Mouse (Mus musculus) T-helper 17 cell (primary cell): ENCODE measurements around the gene C2cd4c.

ENCODE experiments used
- in situ Hi-C, 2 experiments: fragments of 300-600 bp; cut with MboI, MseI; formaldehyde crosslinking; loops; 1 replicate in 1 of 2; 2 replicates in 1 of 2; pipeline ENCODE4 v1.15.1; 2025; ENCODE audit warnings: high pct_unique_total_duplicates in 2 of 2

C2cd4c gene

DNA sequence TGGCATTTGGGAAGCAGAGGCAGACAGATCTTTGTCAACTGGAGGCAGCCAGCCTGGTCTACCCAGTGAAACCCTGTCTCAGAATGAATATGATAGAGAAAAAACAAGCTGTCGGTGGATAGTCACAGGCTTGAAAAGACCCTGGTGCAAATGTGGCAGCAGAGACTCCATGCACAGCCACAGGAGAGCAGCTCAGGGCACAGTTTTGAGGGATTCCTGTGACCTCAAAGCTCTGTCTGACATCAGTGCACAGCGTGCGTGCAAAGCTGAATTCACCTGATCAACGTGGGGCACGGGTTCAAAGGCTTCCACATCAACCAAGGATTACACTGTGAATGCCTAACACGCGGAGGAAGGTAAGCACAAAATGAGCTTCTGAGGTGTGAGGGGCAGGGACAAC lies 33.5 kb downstream of the C2cd4c start:
- in situ Hi-C loops: no loop called here

DNA sequence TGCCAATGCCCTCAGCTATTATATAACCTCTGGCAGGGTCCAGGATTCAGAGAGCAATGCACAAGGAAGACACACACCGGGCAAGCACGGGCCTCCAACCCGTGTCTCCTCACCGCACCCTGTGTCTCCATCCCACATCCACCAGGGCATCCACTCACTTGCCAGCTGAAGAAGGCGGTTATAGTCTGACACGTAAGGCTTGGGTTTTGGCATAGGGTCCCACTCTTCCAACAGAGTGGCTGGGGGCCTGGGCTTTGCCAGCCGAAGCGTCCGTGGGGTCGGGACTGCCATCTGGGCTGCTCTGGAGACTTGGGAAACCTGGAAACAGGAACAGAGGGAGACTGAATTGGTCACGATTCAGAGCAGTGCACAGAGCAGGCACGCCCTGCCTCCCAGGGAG lies 34.0 kb downstream of the C2cd4c start:
- in situ Hi-C loops: no loop called here

DNA sequence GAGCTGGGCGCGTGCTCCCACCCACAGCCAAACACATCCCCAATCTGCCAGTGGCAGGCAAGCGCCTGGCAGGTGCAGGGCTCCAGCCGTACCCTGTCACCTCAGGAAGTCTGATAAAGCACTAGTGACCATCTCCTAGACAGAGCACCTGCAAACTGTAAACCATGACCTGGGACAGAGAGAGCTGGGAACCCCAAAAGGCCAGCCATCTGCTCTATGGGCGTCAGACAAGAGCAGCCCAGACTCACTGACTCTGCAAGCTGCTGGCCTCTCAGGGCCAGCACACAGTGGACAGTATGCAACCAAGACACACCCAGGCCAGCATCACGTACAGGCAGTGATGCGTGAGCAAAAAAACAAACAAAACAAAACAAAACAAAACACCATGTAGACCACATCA lies 34.9 kb downstream of the C2cd4c start:
- in situ Hi-C loops: no loop called here

DNA sequence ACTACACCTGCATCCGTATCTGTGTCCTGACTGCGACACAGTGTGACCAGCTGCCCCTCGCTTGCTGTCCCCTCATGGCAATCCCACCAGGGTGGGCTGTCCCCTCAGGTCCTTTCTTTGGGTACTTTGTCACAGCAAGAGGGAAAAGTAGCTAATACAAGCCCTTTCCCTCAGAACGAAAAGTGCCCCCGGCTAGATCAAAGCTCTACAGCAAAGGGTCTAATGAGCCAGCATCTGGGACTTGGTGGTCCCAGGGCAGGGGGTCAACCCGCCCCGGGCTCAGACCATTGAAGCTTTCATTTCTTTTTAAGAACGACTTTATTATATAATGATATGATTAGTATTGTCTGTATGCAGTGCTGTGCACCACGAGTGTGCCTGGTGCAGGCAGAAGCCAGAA lies 35.5 kb downstream of the C2cd4c start:
- in situ Hi-C loops: no loop called here

GRCm38 (mm10) chr10:79577376-79577775 lies 36.4 kb downstream of the C2cd4c start:
- in situ Hi-C loops: no loop called here

DNA sequence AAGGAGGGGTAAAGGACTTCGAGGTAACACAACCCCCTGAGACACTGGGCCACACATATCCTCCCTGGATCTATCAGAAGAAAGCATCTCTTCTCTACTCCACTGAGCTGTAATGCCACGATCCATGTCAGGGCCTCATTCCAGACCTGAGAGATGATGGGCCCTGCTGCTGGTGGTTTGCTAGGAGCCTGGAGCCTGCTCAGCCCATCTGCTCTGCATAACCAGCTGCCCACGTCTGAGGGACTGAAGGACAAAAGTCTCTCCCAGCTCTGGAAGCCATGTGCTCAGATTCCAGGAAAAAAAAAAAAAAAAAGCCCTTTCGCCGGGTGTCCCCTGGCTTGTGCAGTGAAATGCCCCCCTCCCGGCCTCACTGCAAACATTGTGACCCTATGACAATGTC lies 38.1 kb downstream of the C2cd4c start:
- in situ Hi-C loops: no loop called here

DNA sequence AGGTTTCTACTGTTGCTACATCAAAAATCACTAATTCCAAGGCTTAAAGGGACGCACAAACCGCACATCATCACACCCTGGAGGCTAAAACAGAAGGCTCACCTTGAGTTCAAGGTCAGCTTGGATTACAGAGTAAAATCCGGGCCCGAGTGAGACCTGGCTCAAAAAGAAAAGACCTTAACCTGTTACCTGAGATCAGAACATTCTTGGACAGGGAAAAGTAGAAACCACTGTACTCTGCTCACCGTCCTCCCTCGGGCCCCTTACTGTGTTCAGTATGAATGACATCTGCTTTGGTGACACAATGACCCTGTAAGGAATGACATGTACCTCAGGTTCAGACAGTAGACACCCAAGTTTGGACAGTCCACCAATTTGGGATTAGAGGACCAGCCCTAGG lies 39.0 kb downstream of the C2cd4c start:
- in situ Hi-C loops: no loop called here

DNA sequence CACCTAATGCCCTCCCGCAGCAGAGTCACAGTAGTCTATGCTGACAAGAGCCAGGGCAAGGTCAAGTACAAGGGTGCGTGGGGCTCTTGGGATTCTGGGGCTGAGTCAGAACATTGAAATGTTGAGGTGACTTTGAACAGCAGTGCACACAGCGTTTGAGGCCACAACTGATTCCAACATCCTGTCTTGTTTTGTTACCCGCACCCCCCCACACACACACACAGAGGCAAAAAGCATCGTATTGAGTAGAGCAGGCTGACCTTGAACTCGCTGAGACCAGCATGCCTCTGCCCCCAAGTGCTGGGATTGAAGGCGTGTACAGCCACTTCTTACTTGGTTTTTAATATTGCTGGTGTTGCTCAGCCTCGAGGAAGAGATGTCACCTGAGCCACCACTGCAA lies 39.5 kb downstream of the C2cd4c start:
- in situ Hi-C loops: no loop called here

- in situ Hi-C loops: no loop called here
Observed at GRCm38 (mm10) chr10:79573611-79574010, 40.2 kb downstream of the C2cd4c start.

DNA sequence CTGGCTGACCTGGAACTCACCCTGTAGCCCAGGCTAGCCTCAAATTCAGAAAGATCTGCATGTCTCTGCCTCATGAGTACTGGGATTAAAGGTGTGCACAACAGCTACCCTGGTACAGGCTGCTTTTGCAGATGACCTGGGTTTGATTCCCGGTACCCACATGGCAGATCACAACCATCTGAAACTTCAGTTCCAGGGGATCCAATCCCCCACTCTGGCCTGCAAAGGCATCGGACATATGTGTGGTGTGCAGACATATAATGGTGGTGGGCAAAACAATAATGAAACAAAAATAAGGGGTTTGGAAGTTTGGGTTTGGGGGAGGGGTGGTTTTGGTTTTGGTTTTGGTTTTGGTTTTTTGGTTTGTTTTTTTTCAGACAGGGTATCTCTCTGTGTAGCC lies 42.5 kb downstream of the C2cd4c start:
- in situ Hi-C loops: no loop called here

DNA sequence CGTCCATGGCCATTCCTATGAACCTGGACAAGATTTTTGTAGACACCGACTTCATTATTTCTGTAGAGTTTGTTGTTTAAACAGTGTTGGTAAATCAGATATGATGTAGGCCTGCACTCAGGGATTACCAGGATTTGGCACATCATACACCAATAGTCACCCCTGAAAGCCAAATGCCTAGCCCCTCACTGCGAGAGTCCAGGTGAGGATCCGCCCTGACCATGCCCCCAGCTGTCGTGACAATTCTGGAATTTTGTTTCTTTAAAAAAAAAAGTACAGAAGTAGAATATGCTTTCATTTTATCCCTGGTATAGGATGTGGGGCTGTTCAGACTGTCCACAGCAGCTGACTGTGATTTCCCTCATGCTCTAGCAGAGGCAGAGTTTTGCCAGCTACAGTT lies 43.9 kb downstream of the C2cd4c start:
- in situ Hi-C loops: no loop called here

DNA sequence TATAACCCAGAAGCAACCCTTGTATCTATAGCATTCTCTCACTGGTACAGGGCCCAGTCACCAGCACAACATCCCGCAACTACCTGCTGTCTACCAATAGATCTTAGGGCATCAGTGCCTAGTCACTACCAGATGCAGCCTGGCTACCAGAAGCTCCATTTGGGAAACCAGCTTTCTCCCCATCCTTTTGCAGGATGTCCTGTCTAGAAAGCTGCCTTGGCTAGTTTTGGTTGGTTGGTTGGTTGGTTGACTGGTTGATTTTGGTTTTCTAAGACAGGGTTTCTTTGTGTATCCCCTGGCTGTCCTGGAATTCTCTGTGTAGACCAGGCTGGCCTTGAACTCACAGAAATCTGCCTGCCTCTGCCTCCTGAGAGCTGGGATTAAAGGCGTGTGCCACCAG lies 54.1 kb downstream of the C2cd4c start:
- in situ Hi-C loops: no loop called here

GRCm38 (mm10) chr10:79557496-79557895 lies 56.3 kb downstream of the C2cd4c start:
- in situ Hi-C loops: no loop called here

DNA sequence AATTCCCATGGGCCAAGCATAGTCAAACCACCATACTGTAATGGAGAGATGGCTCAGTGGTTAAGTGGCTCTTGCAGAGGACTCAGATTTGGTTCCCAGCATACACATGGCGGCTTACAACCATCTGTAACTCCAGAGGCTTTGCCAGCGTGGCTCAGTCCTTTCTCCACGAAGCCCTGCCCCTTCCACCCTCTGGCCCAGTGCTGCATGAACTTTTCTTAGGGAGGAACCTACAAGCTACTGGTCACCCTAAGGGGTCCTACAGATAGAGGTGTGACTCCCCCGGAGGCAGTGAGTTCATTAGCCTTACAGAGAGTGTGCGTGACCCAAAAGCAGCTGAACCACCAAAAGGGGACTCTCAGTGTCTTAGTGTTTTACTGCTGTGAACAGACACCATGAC lies 56.9 kb downstream of the C2cd4c start:
- in situ Hi-C loops: no loop called here
